Mouse (Mus musculus) heart, embryonic 11.5 days (tissue): ENCODE data around the gene Ube2f. TPM values are rescaled to one million over a fixed set of nuclear protein-coding genes. Genes with fewer than 3 reads are reported as not detected.

Experiments used
- ATAC-seq: fragments of 200-750 bp; cut with Nextera tagmentation; replicated peaks from 2 replicates; pipeline ENCODE4 v1.8.0; 2017; ENCODE audit warnings: moderate library complexity; ENCODE audit not compliant: insufficient number of reproducible peaks, low FRiP score, low TSS enrichment
- H3K27ac ChIP-seq: fragments of 300-500 bp; sonication (generic); 2 replicates; pipeline ENCODE4 v1.5.1; 2014; ENCODE audit warnings: mild to moderate bottlenecking, low read depth, low read length
- H3K27me3 ChIP-seq: fragments of 300-500 bp; sonication (generic); 2 replicates; pipeline ENCODE4 v1.6.1; 2014; ENCODE audit warnings: mild to moderate bottlenecking, low read length, mixed read lengths; ENCODE audit not compliant: control insufficient read depth, insufficient read depth
- H3K36me3 ChIP-seq: fragments of 300-500 bp; sonication (generic); 2 replicates; pipeline ENCODE4 v1.6.1; 2014; ENCODE audit warnings: mild to moderate bottlenecking, low read length, moderate library complexity, mixed read lengths; ENCODE audit not compliant: control insufficient read depth, insufficient read depth
- H3K4me1 ChIP-seq: fragments of 300-500 bp; sonication (generic); 2 replicates; pipeline ENCODE4 v1.6.1; 2014; ENCODE audit warnings: low read length; ENCODE audit not compliant: control insufficient read depth, insufficient read depth
- H3K4me2 ChIP-seq: fragments of 300-500 bp; sonication (generic); 2 replicates; pipeline ENCODE4 v1.6.1; 2014; ENCODE audit warnings: mild to moderate bottlenecking, moderate library complexity
- H3K4me3 ChIP-seq: fragments of 300-500 bp; sonication (generic); 2 replicates; pipeline ENCODE4 v1.5.1; 2014; ENCODE audit warnings: low read depth, low read length
- H3K9ac ChIP-seq: fragments of 300-500 bp; sonication (generic); 2 replicates; pipeline ENCODE4 v1.6.1; 2014; ENCODE audit warnings: mild to moderate bottlenecking, low read depth, low read length, moderate library complexity
- H3K9me3 ChIP-seq: fragments of 300-500 bp; sonication (generic); replicated peaks from 2 replicates; pipeline ENCODE4 v1.6.1; 2016; ENCODE audit warnings: low read length; ENCODE audit not compliant: control insufficient read depth
- WGBS: fragments of 180-500 bp; shearing (Covaris S2); extraction: QIAGEN DNeasy Blood & Tissue Kit; methylation state at CpG from one replicate; pipeline ENCODE4 v1.1.7; 2014; ENCODE audit not compliant: insufficient replicate concordance; 5-methylcytosine and 5-hydroxymethylcytosine counted together
- polyA plus RNA-seq: library from polyadenylated mRNA; unstranded; fragments of >200 nt; fragmentation: Nextera tagmentation; extraction: Ambion mirVana; gene quantifications from 2 replicates; pipeline ENCODE4 v1.2.1, GENCODE M21; 2014

The Ube2f gene
- polyA plus RNA-seq, 1 experiment from 2014 or later, result 75.7 TPM

- ATAC-seq, result no peak
- WGBS, result 84% methylated on average over 7 of the region's 7 CpGs
- Histone ChIP-seq H3K36me3 (no peaks in the 10 kb centered on the region), H3K4me2 (no peak overlapping the region), H3K9me3 (no peaks in the 10 kb centered on the region), H3K9ac (no peak overlapping the region), H3K27me3 (peaks cover 3% of the 10 kb centered on the region; the same call in 1 of the 2 replicates), H3K4me1 (peaks cover 9% of the 10 kb centered on the region; the same call in 1 of the 2 replicates), H3K4me3 (no peak overlapping the region), H3K27ac (no peak overlapping the region)
Observed at GRCm38 (mm10) chr1:91337355-91337754, 87.3 kb downstream of the Ube2f start.

Other genes starting within 250 kb of the Ube2f start
- gene Rbm44, start 105.2 kb upstream of the Ube2f start, polyA plus RNA-seq, result 1.9 and 2.4 TPM in 2 replicates
- 23.5 and 28.2 TPM in 2 replicates for gene Ramp1, start 70.5 kb upstream of the Ube2f start, polyA plus RNA-seq
- gene Scly, start 48.0 kb downstream of the Ube2f start, polyA plus RNA-seq, result 12.6 and 18.2 TPM in 2 replicates
- 0.06 and 0.17 TPM in 2 replicates for gene Espnl, start 71.8 kb downstream of the Ube2f start, polyA plus RNA-seq
- 45.8 and 49.7 TPM in 2 replicates for gene Klhl30, start 100.7 kb downstream of the Ube2f start, polyA plus RNA-seq
- 0.90 and 2.4 TPM in 2 replicates for gene Erfe, start 116.1 kb downstream of the Ube2f start, polyA plus RNA-seq
- 110 and 122 TPM in 2 replicates for gene Ilkap, start 148.5 kb downstream of the Ube2f start, polyA plus RNA-seq
- gene Hes6, start 163.7 kb downstream of the Ube2f start, polyA plus RNA-seq, result 55.2 and 55.7 TPM in 2 replicates
- 2.8 and 4.5 TPM in 2 replicates for gene Per2, start 209.0 kb downstream of the Ube2f start, polyA plus RNA-seq
- 2.6 and 4.3 TPM in 2 replicates for gene Traf3ip1, start 244.3 kb downstream of the Ube2f start, polyA plus RNA-seq